24 mouse cellular contexts compared by ENCODE assay signal in genomic region chr12:76479836-76480495, GRCm38 (mm10). TPM values are rescaled to one million over a fixed set of nuclear protein-coding genes. Genes with fewer than 3 reads are reported as not detected.
DNase-seq lines count a peak whose midpoint lies in the region; ATAC-seq and TF ChIP-seq lines count a peak whose summit lies in the region.
"Had no signal": no experiment of that assay in that cellular context is flagged by ENCODE, and none has a peak within 500 bp of the region (broad histone marks: within the 10 kb centered on the region; RNA-seq: fewer than 3 reads in every experiment).

No protein-coding gene starts in this region.

- no peak overlapping the region for H3K27ac ChIP-seq in heart, embryonic 11.5 days (ENCODE audit: low read depth, low read length)
- peak overlapping the region; percentile 74 for H3K27ac ChIP-seq in heart, postnatal 0 days (ENCODE audit: low read depth)
- H3K27ac ChIP-seq: forebrain, embryonic 10.5 days; hindbrain, embryonic 14.5 days; liver, embryonic 13.5 days; neural tube, embryonic 15.5 days had no signal

- H3K4me1 ChIP-seq in heart, embryonic 11.5 days (ENCODE audit: control insufficient read depth, insufficient read depth, low read length), result no peaks in the 10 kb centered on the region
- peaks cover 14% of the 10 kb centered on the region; the same call in 1 of the 2 replicates for H3K4me1 ChIP-seq in heart, postnatal 0 days (ENCODE audit: control insufficient read depth, insufficient read depth)
- H3K4me1 ChIP-seq: liver, embryonic 13.5 days had no signal

- whole genome bisulfite sequencing in heart, embryonic 11.5 days (ENCODE audit: insufficient replicate concordance), result 68% methylated on average over 4 of the region's 4 CpGs
- WGBS in heart, postnatal 0 days, result 56% methylated on average over 4 of the region's 4 CpGs

- CTCF ChIA-PET in Patski (lab: Charles Lee), result interaction anchor here (1.0 to 1.9 kb wide), 2 partner anchors 16 to 33 kb away, joined by 3 to 7 read pairs; no protein-coding TSS in a partner anchor

- in situ Hi-C loops in Patski (cut with MboI; ENCODE audit: low pct_unique_long_range_greater_than_20kb), result loop anchor here (5.0 kb wide), 2 partner anchors 133 to 242 kb away; no protein-coding TSS in a partner anchor

- H3K9me3 ChIP-seq in heart, embryonic 11.5 days (replicated peaks; ENCODE audit: control insufficient read depth, low read length), result no peaks in the 10 kb centered on the region
- H3K9me3 ChIP-seq in heart, postnatal 0 days (replicated peaks; ENCODE audit: control insufficient read depth, low read length), result 0 out of 2 replicates have a peak, but pooled peaks cover 4% of the 10 kb centered on the region
- H3K9me3 ChIP-seq: embryonic facial prominence, embryonic 15.5 days; forebrain, embryonic 10.5 days; limb, embryonic 12.5 days; liver, embryonic 13.5 days; neural tube, embryonic 15.5 days had no signal

- H3K4me3 ChIP-seq in heart, embryonic 11.5 days (ENCODE audit: low read depth, low read length), result no peak overlapping the region
- H3K4me3 ChIP-seq in heart, postnatal 0 days (ENCODE audit: low read depth, low read length), result no peak overlapping the region
- H3K4me3 ChIP-seq: embryonic facial prominence, embryonic 15.5 days; forebrain, embryonic 10.5 days; limb, embryonic 12.5 days; liver, embryonic 13.5 days; neural tube, embryonic 15.5 days had no signal

- no peaks in the 10 kb centered on the region for H3K36me3 ChIP-seq in heart, embryonic 11.5 days (ENCODE audit: control insufficient read depth, insufficient read depth, low read length)
- no peaks in the 10 kb centered on the region for H3K36me3 ChIP-seq in heart, postnatal 0 days (replicated peaks; ENCODE audit: control insufficient read depth, insufficient read depth, low read length)
- H3K36me3 ChIP-seq: embryonic facial prominence, embryonic 15.5 days; forebrain, embryonic 10.5 days; limb, embryonic 12.5 days; liver, embryonic 13.5 days; neural tube, embryonic 15.5 days had no signal

- DNase-seq in heart, adult 8-10 months (ENCODE audit: low spot score), result peak; percentile 57
- DNase-seq in 3T3-L1 (ENCODE audit: low read depth, low spot score), result peak; percentile 80
- no peak for DNase-seq in Patski (ENCODE audit: low read depth, low spot score)
- peak; percentile 51 for DNase-seq in heart, postnatal 0 days (ENCODE audit: low spot score)
- no peak for DNase-seq in right cerebral cortex, postnatal 25 days
- DNase-seq in liver, result no peak
- DNase-seq in left cerebral cortex, adult 11 months (ENCODE audit: low spot score), result no peak
- DNase-seq: adrenal gland, postnatal 36 days; cerebellum, adult 18-20 months; cerebellum, postnatal 25 days; forebrain, postnatal 0 days; kidney, adult 9 months; liver, embryonic 13.5 days; lung, postnatal 36 days; right cerebral cortex, postnatal 14 days; thymus, postnatal 4 days had no signal

- H3K27me3 ChIP-seq in heart, embryonic 11.5 days (ENCODE audit: control insufficient read depth, insufficient read depth, low read length), result no peaks in the 10 kb centered on the region
- H3K27me3 ChIP-seq in Patski, result no peaks in the 10 kb centered on the region
- H3K27me3 ChIP-seq in heart, postnatal 0 days (ENCODE audit: control insufficient read depth, insufficient read depth, low read length), result no peaks in the 10 kb centered on the region
- H3K27me3 ChIP-seq: embryonic facial prominence, embryonic 15.5 days; limb, embryonic 12.5 days; neural tube, embryonic 15.5 days had no signal

- no peak for TF ChIP-seq EP300 in heart, postnatal 0 days (IDR thresholded peaks at IDR 0.05; ENCODE audit: low read depth)

- ATAC-seq in heart, embryonic 11.5 days (replicated peaks; ENCODE audit: insufficient number of reproducible peaks, low FRiP score, low TSS enrichment), result no peak
- peak; percentile 54 for ATAC-seq in Patski
- ATAC-seq in heart, postnatal 0 days (ENCODE audit: insufficient read depth, low read depth), result peak; percentile 44; the same call in 1 of the 2 replicates
- ATAC-seq: CD4-positive, CD25-positive, alpha-beta regulatory T cell, adult 4 months; forebrain, postnatal 0 days; midbrain, embryonic 16.5 days had no signal

- H3K9ac ChIP-seq in heart, embryonic 11.5 days (ENCODE audit: low read depth, low read length), result no peak overlapping the region
- H3K9ac ChIP-seq in heart, postnatal 0 days (replicated peaks; ENCODE audit: low read depth, low read length), result no peak overlapping the region
- H3K9ac ChIP-seq: embryonic facial prominence, embryonic 15.5 days; forebrain, postnatal 0 days; hindbrain, embryonic 14.5 days; limb, embryonic 12.5 days; liver, embryonic 13.5 days; neural tube, embryonic 15.5 days had no signal

- peak; percentile 22 for TF ChIP-seq CTCF in Patski (IDR thresholded peaks at IDR 0.05)
- no peak for TF ChIP-seq CTCF in heart, postnatal 0 days (IDR thresholded peaks at IDR 0.05; ENCODE audit: low read depth)

- POLR2A ChIA-PET in Patski (lab: Charles Lee), result no interaction called here

- H3K4me2 ChIP-seq in heart, embryonic 11.5 days, result no peak overlapping the region
- no peak overlapping the region for H3K4me2 ChIP-seq in heart, postnatal 0 days (ENCODE audit: low read depth, low read length)
- H3K4me2 ChIP-seq: embryonic facial prominence, embryonic 15.5 days; hindbrain, embryonic 14.5 days; limb, embryonic 12.5 days; liver, embryonic 13.5 days; neural tube, embryonic 15.5 days had no signal

RNA-seq across cellular contexts. Expression of gene Plekhg3, which starts 50.7 kb away (rescaled TPM):
- 10 to 100 TPM; 11.4 to 14.3 (median 13.2) TPM for total RNA-seq in heart, adult 8-10 months (2022)
- 4.4 and 5.4 TPM in 2 replicates for polyA plus RNA-seq in heart, embryonic 11.5 days (2014; fragmentation: Nextera tagmentation; extraction: Ambion mirVana)
- 73.4 TPM for polyA plus RNA-seq in Patski (2021)
- 17.7 and 21.7 TPM in 2 replicates for total RNA-seq in heart, postnatal 0 days (2014; rRNA removed; ENCODE audit: low replicate concordance)
- polyA plus RNA-seq in heart, postnatal 0 days (2015; fragmentation: Nextera tagmentation; extraction: Ambion mirVana), result 3.7 TPM in 2 replicates

Comparison
In these comparisons a context has a peak if more than half of its experiments do, and no peak if none do; other contexts are left out.
1. DNase-seq: peak in heart, adult 8-10 months (single experiment), 3T3-L1 (single experiment) and heart, postnatal 0 days (single experiment); none in Patski (single experiment), right cerebral cortex, postnatal 25 days (single experiment), liver (single experiment) and left cerebral cortex, adult 11 months (single experiment).
2. RNA of gene Plekhg3, which starts 50.7 kb away (polyA plus RNA-seq): 73.4 TPM in Patski (single experiment); 4.4 to 5.4 TPM in heart, embryonic 11.5 days and 3.7 TPM in heart, postnatal 0 days; every median in the first group is over 10 times any median in the second.